Mouse (Mus musculus) cerebellum, adult 2 months (tissue): ENCODE data around the gene Ncam1.

Experiments used
- CTCF ChIP-seq: fragments of 200-500 bp; IDR thresholded peaks from 2 replicates; pipeline ENCODE4 v1.5.1; 2011; ENCODE audit warnings: low read depth, mild to moderate bottlenecking, control low read depth, low read length, moderate library complexity, borderline replicate concordance; ENCODE audit not compliant: insufficient read depth
- POLR2A ChIP-seq: fragments of 200-500 bp; IDR thresholded peaks from 2 replicates; pipeline ENCODE4 v1.6.1; 2011; ENCODE audit warnings: low read length, control low read depth, borderline replicate concordance; ENCODE audit not compliant: insufficient read depth

DNA sequence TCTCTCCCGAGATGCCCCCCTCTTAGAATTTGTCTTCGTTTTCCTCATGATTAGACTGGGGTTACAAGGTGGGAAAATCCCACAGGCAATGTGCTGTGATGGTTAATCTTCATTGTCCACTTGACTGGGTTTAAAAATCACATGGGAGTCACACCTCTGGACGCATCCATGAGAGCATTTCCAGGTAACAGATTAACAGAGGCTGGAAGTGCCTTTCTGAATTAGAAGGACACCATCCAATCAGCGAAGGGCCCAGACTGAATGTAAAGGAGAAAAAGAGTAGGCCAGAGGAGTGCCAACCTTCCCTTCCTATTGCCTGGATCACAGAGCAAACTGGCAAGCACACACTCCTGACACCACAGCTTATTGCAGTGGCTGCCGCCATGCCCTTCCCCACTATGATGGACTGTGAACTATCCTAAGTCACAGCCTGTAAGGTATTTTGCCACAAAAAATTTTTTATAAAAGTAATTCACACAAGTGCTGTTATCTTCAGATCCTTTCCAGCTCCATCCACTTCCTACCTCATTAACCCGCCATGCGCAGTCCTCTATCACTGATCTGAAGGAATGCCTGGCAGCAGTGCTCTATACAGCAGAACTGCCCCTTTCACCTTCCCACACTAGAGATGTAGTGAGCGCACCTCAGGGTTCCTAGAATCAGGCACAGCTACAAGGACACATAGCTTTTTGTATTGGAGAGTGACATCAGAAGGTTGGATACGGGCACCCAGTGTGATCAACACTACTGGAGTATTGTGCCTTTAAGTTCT, 94.3 kb downstream of the Ncam1 start:
- TF ChIP-seq CTCF (no peak), POLR2A (no peak)
